Mouse (Mus musculus): ENCODE measurements around the gene S1pr2.

DNA sequence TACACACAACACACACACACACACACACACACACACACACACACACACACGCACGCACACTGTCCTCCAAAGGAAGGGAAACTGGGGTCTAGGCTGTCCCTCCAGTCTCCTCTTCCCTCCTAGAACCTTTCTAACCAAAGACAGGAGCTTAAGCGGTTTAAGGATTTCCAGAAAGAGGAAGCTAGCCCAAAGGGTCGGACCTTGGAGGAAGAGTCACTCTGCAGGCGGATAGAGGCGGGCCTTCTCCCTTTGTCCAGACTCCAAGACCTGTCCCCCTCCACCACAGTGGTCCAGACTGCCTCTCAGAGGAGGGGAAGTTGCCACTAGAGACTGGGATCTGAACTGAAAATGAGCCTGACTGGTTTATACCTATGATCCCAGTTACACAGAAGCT is 2.9 kb downstream of the S1pr2 start:
- no peak for TF ChIP-seq CTCF (conservative IDR thresholded peaks at IDR 0.05 in 1 of 2, IDR thresholded peaks at IDR 0.05 in 1 of 2; ENCODE audit: low read depth in 2 of 2, low read length in 2 of 2)
- no peak for TF ChIP-seq POLR2A (IDR thresholded peaks at IDR 0.05; ENCODE audit: low read depth, low read length)
- no peak for TF ChIP-seq KAT2A (IDR thresholded peaks at IDR 0.05; ENCODE audit: insufficient replicate concordance, low read length)
- TF ChIP-seq CHD1 (IDR thresholded peaks at IDR 0.05; ENCODE audit: low read depth, low read length) = no peak
- no peak for TF ChIP-seq SMC3 (IDR thresholded peaks at IDR 0.05; ENCODE audit: low read depth, low read length)
- no peak for TF ChIP-seq TCF12 (IDR thresholded peaks at IDR 0.05; ENCODE audit: low read depth, low read length)
- TF ChIP-seq ZMIZ1 (IDR thresholded peaks at IDR 0.05; ENCODE audit: low read depth, low read length) = no peak
- TF ChIP-seq CHD2 (IDR thresholded peaks at IDR 0.05; ENCODE audit: low read length) = no peak
- no peak for TF ChIP-seq BHLHE40 (IDR thresholded peaks at IDR 0.05; ENCODE audit: low read depth, low read length)
- TF ChIP-seq ZNF384 (IDR thresholded peaks at IDR 0.05; ENCODE audit: low read depth, low read length) = no peak
- no peak for TF ChIP-seq EP300 (IDR thresholded peaks at IDR 0.05; ENCODE audit: low read length)
- no peak for TF ChIP-seq TBP (conservative IDR thresholded peaks at IDR 0.05; ENCODE audit: low read depth, low read length)
- TF ChIP-seq USF1 (IDR thresholded peaks at IDR 0.05; ENCODE audit: low read depth, low read length) = no peak
- TF ChIP-seq MAX (IDR thresholded peaks at IDR 0.05; ENCODE audit: low read length) = no peak
